Mouse (Mus musculus): ENCODE measurements around the gene Itga9.

- TF ChIP-seq POLR2A (IDR thresholded peaks at IDR 0.05; ENCODE audit: low read depth, low read length) (no peak), CTCF (conservative IDR thresholded peaks at IDR 0.05; ENCODE audit: insufficient read depth, insufficient read length, low read depth, low read length) (no peak)
Observed at GRCm38 (mm10) chr9:118660259-118660658, 53.8 kb downstream of the Itga9 start.
